Mouse (Mus musculus): Measurements from ENCODE around the gene Itpr2.

The Itpr2 gene

DNA sequence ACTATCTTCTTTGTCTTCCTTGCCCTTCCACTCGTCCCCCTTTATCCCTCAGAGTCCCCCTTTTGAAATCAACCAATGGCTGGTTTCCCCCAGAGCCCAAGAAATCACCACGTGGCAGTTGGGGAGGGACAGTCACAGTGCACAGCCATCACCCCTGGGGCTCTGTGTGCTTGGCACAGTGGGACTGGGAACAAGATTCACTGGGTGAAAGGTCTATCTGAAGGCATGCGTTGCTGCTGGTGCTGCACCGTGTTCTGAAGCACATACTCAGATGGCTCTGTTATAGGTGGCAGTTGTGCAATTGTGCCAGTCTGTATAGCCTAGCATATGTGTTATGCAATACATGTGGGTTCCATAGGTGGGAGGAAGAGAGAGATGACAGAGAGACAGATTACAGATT lies 154.5 kb downstream of the Itpr2 start:
- DNase-seq (ENCODE audit: low spot score), result no peak

DNA sequence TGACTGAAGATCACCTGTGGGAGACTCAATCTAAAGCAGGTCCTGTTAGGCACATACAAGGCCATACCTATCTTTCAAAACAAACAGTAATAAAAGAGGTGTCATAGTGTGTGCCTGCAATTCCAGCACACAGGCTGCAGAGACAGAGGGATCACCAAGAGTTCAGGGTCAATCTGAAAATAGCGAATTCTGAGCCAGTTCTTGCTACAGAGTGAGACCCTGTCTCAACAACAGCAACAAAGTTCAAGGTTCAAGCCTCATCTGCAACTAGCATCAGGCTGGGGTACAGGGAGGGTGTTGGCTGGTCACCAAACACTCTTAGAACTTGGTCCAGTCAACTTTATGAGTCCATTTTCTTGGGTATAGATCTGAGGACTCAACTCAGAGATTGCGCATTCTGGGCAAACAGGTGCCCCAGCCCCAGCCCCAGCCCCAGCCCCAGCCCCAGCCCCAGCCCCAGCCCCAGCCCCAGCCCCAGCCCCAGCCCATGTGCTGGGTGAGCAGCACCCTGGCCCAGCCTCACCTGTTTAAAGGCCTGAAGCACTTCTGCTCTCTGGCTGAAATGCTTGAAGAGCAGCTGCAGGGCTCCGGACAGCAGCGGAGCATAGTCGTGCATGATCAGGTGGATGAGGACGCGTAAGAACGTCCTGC lies 155.4 kb downstream of the Itpr2 start:
- no peak for DNase-seq (ENCODE audit: low spot score)

DNA sequence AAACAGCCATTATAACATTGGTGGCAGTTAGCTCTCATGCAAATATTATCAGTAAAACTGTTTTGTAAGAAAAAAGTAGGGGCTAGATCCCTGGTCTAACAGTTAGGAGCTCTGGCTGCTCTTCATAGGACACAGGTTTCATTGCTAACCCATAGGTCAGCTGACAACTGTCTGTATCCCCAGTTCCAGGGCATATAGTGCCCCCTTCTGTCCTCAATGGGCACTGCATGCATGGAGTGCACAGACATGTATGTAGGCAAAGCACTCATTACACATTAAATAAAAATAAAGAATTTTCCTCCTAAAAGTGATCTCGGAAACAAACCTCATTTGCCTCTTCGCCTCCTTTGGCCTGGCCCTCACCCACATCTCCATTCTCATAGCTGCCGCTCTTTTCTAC lies 157.3 kb downstream of the Itpr2 start:
- peak; percentile 24 for DNase-seq (ENCODE audit: low spot score)

DNA sequence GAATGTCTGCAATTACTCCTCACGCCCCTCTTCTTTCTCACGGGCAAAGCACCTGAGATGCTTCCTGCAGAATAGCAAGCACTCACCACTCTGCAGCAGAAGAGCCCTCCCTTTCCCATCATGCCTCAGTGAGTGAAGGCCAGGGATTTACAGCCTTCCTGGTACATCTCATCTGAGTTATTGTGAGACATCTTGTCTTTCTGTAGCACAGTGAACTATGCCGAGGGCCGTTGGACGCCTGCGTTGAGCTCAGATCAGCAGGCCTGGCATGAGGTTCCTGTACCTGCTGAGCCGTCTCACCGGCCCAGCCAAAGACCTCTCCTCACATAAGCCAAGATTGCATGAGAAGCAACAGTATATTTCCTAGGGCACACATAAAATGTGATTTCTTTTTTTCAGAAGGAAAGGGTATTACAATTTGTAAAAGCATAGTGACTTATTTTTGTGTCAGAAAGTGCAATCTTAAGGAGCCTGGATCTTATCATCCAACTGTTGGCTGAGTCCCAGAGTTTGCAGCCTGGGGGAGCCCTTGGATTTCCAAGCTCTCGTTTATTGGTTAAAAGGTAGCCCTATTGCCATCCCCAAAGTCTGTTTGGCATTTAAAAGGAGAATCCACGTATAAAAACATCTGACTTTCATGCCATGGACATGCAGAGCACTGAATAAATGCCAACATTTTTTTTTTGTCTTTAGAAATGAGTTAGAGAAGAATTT lies 158.2 kb downstream of the Itpr2 start:
- DNase-seq (ENCODE audit: low spot score), result no peak

DNA sequence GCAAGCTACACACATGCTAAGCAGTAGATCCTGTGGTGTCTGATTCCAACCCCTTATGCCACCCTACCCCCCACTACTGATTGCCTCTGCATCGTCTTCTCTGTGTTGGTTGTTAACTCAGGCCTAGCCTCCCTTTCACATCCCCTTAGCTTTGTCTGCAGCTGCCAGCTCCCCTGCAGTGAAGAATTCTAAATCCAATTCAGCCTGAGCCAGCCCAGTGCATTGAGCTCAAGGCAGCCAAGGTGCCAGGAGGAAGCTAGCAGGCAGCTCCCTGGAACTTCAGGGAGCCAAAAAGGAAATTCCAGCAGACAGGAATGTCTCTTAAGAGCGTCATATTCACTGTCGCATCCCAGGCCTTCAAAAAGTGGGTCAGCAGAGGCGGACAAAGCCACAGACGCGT lies 159.0 kb downstream of the Itpr2 start:
- DNase-seq (ENCODE audit: low spot score), result no peak

DNA sequence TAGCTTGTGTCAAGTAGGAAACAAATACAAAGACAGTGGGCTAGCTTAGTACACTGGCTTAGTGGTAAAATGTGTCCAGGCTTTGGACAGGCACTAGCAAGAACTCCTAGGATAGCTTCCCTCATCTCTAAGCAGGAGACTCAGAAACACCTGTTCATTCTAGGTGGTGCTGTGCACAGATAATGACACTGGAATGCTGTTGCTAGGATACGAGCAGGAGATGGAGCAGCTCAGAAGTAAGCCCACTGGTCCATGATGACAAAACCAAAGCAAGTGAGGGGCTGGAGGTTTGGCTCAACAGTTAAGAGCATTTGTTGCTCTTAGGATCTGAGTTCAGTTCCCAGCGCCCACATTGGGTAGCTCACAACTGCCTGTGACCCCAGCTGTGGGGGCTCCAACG lies 160.1 kb downstream of the Itpr2 start:
- DNase-seq (ENCODE audit: low spot score), result no peak

DNA sequence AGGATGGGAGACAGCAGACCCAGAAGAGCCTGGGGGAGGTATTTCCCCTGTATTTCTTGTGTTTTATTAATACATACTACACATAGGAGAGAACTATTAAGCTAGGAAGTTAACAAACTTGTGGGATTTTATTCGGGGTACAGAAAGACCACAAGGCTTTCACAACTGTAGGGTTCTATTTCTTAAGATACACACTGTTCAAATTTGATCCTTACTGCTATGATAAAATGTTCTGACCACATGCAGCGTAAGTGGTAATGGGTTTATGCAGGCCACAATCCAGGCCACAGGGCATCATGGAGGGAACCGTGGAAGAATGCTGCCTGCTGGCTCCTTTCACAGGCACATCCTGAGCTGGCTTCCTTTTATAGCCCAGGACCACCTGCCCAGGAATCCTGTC lies 160.6 kb downstream of the Itpr2 start:
- no peak for DNase-seq (ENCODE audit: low spot score)

DNA sequence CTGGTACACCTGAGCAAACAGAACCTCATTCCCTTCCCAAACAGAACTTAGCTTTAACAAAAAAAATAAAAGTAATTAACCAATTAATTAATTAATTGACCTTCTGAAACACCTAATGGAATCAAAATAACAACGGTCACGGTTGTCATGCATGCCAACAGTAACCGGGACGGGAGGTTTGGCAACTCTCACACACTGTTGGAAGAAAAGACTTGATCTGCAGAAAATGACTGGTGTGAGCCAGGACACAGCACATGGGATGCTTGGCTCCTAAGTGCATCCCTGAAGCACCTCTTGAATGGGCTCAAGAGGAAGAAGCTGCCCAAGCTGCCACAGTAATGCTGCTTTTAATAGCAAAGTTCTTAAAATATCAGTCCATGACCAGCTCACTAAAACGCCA lies 161.1 kb downstream of the Itpr2 start:
- no peak for DNase-seq (ENCODE audit: low spot score)

DNA sequence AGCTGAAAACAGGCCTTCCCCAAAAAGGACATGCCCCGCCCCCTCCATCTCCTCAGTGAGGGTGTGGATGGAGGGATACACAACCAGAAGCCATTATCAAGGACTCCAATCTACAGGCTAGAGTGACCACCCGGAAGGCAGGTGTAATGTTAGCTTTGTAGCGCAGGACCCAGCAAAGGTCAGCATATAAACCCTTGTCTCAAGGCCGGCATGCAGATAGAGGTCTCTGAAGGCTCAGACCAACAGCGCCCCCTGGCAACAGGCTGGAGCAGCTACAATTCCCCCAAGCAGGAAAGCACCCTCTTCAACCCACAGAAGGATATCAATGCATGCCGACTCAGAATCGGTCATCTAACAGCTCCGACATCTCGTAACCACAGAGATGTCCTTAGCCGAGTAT lies 162.2 kb downstream of the Itpr2 start:
- DNase-seq (ENCODE audit: low spot score), result peak; percentile 32

DNA sequence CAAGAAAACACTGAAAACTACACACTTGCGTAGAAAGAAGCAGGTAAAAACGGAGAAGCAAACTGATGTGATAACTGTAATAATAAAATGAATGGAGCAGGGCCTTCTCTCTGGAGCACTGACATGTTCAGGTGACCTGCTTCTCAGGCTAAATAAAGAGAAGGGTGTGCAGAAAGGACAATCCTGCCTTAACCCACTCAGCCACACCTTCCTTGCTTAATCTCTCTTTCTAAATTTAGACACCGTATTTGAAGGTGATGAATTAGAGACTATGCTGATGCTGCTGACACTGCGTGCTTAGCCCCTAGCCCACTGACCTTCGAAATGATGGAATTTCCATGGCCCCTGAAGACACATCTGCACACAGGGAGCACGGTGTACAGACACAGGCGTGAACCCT lies 164.8 kb downstream of the Itpr2 start:
- DNase-seq (ENCODE audit: low spot score), result no peak

DNA sequence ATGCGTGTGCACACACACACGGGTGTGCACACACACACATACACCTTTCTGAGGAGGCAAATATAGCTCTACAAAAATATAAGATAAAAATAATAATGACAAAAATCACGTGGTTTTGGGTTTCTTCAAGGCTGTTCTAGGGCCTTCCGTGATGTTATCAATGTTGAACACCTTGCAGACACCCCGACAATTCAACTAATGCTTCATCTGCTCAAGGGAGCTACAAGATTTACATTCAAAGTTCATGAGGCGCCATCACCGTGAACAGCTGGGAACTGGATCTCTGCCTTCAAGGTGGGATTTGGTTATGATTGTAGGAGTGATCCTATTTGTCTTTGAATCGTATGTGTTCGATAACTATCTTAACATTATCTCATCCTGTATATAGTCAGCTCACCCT lies 166.8 kb downstream of the Itpr2 start:
- no peak for DNase-seq (ENCODE audit: low spot score)

DNA sequence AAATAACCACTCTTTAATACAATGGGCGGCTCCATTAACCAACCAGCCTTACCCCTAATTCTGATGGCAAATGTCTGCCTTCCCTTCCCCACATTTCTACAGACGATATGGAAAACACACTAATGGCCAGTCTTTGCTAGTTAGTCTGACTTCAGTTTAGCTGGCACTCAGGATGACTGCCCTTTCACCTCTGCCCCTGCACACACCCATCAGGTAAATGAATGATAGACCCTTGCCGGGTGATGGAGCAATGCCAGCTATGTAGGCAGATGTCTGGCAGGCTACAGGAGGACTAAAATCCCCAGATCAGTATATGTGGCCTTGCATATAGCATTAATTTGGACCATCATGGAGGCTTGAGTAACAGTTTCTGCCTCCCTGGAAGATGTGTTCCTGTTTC lies 168.5 kb downstream of the Itpr2 start:
- no peak for DNase-seq (ENCODE audit: low spot score)

DNA sequence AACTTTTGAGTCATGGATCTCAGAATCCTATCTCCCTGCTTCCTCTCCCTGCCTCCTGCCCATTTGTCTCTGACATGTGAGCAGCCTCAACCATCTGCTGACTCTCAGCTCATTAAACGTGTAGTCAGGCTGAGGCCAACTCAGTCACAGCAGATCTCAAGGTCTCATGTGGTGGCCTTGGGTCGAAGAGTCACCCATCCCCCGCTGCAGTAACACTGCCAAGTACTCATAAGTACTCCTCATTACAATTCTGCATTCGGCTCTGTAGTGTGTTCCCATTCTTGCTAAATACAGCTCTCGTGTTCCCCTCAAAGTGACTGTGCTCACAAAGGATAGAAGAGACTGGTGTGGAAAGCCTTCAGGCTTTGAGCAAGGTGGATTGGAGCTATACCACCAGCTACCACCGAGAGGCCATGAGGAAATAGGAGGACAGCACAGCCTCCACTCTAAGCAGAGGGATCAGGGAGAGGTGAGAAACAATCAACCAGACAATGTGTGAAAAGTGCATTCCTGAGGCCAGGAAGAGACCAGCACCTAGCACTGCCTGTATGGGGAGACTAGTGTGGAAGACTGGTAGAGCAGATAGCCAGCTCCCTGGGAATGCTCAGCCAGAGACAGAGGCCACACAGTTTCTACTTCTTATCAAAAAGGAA lies 170.9 kb downstream of the Itpr2 start:
- no peak for DNase-seq (ENCODE audit: low spot score)

DNA sequence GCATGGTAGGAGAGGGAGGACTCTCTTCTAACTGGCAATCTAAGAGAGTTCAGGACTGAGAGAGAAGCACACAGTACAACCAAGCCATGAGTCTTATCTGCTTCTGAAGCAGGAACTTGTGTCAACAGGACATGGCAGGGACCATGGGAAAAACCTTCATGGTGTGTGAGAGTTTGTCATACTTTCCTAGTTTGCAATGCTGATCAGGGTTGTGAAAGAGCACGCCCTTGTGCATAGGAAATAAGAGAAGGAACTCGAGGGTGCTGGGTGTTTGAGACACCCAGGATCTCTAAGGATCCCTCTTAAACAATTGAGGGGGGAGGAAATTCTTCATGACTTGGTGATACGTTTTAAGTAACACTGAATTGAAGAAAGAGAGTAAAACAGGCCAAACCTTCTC lies 172.9 kb downstream of the Itpr2 start:
- no peak for DNase-seq (ENCODE audit: low spot score)

DNA sequence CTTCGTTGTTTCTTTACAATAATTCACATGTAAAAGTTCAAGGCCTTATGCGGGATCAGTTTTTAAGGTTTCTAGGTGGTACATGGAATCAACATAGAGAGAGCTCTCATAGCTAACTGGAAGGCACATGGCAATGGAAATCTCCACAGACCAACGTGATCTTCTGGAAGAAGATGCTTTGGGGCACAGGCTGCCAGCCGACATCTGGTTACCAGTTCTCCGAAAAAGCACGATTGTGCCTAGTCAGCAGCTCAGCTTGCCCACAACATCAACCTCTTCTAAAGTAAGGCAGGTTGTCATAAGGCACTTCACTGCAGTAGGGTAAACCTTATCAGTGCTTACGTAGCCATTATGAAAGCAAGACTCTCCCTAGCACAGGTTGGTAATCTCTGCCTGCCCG lies 175.4 kb downstream of the Itpr2 start:
- no peak for DNase-seq (ENCODE audit: low spot score)

DNA sequence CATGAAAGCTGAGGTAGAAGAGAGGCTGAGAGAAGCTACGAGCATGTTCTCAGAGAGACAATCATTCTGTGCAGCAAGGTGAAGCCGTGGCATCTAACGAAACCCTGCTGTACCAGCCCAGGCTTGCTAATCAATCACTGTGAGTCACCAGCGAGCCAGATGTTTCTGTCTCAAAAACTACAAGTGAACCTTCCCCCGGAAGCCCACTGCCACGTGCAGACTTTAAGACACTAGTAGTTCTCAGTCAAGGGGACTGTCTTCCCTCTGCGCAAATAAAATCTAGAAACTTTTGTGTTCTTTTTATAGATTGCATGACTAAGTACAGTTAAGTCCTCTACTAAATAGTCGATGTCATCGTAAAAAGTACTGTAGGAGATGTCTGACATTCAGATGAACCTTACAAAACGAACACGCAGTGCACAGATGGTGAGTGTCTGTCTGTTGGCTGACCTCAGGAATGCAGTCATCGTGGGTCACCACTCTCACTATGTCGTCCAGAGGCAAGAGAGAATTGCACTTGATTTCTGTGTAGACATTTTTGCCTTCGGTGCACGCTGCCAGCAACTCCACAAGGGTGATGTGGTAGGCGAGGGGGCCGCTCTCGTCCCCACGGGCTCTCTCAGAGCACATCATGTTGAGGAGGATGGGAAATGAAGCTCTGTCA lies 177.3 kb downstream of the Itpr2 start:
- DNase-seq (ENCODE audit: low spot score), result no peak

DNA sequence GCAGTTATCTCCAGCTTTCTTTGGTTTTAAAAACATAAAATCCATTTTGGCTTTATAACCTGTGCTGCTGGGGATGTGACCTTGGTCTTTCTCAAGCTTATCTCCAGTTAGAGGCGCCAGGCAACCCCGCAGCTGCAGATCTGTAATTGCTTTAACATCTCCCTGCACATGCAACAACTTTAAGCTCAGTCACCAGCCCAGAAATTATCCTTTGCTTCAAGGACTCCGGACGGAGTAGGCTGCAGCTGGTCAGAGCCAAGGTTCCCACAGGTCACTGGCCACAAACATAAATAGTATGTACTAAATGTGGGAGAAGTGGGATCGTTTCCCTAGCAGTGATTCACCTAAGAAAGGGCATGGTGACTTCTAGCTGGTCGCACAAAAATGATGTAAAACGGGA lies 179.5 kb downstream of the Itpr2 start:
- no peak for DNase-seq (ENCODE audit: low spot score)

DNA sequence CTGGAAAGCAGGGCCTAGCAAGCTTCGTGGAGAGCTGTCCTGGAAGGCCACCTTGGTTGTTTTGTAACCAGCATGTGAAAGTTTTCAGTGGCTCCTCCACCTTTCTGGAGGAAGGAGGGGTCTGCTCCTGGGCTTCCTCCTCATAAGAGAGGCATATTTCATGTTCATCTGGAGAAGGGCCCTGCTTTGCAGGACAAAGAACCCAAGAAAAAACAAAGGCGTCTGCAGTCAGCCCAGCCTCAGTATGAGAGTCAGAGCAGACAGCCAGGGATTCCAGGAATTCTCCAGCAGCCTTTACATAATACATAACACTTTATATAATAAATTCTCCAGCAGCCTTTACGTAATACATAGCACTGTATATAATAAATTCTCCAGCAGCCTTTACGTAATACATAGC lies 180.1 kb downstream of the Itpr2 start:
- no peak for DNase-seq (ENCODE audit: low spot score)

DNA sequence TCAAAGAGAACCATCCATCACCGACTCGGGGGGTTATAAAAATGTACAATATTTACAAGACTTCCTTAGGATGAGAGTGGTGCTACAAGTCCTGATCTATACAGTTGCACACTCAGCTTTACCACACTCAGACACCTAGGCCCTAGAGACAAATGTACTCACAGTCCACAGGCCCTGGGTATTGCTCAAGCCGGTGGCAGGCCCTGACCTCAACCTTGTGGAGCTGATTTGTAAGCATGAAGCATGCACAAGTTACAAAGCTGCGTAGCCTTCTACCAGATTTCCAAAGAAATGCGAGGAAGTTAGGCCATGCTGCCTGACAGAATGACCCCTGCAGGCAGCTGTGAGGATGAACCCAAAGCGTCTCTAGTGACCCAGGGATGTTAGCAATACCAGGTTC lies 185.6 kb downstream of the Itpr2 start:
- no peak for DNase-seq (ENCODE audit: low spot score)

DNA sequence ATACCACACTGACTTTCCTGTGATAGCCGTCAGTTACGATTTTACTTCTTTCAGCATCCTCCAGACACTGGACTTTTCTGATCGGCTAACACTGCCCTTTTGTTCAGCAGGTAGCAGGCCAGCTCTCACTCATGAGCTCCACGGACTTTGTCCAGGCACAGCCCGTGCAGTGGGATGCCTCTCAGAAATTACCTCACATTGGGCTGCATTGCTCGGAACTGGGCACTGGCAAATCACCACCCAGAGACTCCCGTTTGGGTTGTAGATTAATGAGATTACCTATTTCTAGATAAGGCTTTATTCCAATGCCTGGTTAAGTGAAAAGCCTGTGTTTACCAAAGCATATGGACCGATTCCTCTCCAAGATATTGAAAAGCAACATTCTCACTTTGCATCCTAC lies 186.9 kb downstream of the Itpr2 start:
- DNase-seq (ENCODE audit: low spot score), result no peak

DNA sequence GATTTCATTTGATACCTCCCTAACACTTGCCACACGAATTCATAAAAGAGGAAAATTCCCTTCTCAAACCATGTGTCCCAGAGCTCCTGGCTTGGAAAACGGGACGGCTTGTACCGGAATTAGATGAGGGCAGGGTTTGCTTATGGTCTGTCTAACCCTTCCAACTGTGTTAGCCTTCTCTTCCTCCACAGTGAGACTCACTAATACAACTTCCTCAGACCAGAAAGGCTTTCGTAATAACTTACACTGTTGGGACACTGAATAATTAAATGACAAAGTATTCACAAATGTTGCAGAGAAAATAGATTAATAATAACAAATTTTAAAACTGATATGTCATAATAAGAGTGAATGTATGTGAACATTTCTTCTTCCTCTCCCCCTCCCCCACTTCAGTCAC lies 187.7 kb downstream of the Itpr2 start:
- no peak for DNase-seq (ENCODE audit: low spot score)

DNA sequence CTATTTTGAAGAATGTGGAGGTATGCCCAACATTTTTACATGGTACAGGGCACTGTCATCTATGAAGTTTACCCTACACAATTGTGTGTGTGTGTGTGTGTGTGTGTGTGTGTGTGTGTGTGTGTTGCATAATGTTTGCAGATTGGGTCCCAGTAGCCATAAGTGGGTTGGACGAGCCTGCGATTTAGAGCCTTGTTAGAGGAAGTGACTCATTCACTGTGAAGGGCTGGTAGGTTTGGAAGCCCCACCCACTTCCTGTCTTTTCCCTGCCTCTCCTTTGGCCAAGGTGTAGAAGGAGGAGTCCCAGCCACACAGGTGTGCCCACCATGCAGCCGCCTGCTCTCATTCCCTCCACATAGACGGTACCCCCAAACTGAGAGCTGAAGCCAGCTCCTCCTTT lies 188.6 kb downstream of the Itpr2 start:
- DNase-seq (ENCODE audit: low spot score), result no peak

DNA sequence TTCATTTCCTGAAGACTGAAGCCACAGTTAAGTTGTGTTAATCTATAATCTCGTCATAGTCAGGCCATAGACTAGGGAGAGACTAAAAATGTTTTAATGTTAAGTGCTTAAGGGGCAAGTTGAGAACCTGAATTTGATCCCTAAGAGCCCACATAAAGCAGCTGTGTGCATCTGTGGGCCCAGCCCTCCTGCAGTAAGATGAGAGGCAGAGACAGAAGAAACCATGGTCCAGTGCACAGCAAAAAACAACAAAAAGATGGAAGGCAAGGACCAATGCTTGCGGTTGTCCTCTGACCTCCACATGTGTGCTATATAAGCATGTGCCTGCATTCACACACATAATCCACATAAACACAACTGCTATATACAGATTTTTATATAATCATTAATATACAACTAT lies 191.8 kb downstream of the Itpr2 start:
- no peak for DNase-seq (ENCODE audit: low spot score)
